Mouse (Mus musculus): ENCODE measurements around the gene Kctd7. TPM values are rescaled to one million over a fixed set of nuclear protein-coding genes. Genes with fewer than 3 reads are reported as not detected.

Kctd7 gene
- polyA plus RNA-seq, 1 experiment from 2014 or later = 5.4 TPM

DNA sequence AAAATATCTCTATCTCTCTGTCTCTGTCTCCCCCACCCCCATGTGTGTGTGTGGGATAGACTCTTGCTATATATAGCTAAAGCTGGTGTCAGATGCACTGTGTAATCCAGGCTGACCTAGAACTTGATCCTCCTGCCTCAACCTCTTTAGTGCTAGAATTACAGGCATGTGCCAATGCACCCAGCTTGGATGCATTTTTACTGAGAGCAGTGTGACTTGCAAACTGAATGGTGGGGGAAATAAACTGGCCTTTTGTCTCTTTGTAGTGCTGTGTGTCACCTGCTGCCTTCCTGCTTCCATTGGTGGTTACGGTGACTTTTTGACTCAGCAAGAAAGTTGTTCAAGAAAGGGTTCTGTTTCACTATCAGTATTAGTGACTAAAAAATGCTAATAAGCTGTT is 51.6 kb downstream of the Kctd7 start:
- Histone ChIP-seq H3K27ac (no peak overlapping the region), H3K4me2 (no peak overlapping the region), H3K4me1 (0 out of 2 replicates have a peak, but pooled peaks cover 4% of the 10 kb centered on the region), H3K9me3 (no peaks in the 10 kb centered on the region), H3K9ac (no peak overlapping the region), H3K4me3 (replicated peaks) (no peak overlapping the region), H3K27me3 (replicated peaks) (no peaks in the 10 kb centered on the region), H3K36me3 (peaks cover 28% of the 10 kb centered on the region)
- no peak for ATAC-seq (ENCODE audit: insufficient read depth, low FRiP score, low read depth)
- 84% methylated on average over 1 of the region's 1 CpGs for WGBS

DNA sequence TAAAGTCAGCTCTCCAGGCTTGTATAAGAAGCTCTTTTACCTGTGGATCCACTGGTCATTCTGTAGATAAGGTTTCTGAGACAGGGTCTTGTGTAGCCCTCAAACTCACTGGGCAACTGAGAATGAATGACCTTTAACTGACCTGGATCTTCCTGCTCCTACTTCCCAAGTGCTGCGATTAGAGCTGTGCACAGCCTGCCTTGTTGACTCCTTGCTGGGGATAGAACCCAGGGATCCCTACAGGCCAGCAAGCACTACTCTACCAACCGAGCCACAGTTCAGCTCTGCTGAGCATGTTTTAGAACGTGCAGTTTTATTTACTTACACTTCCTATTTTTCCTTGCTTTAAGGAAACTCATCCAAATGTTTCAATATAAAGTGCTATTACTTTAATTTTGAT is 52.8 kb downstream of the Kctd7 start:
- 73% methylated on average over 3 of the region's 3 CpGs for WGBS
- H3K4me3 ChIP-seq (replicated peaks) = no peak overlapping the region
- H3K4me1 ChIP-seq = no peaks in the 10 kb centered on the region
- no peaks in the 10 kb centered on the region for H3K9me3 ChIP-seq
- no peaks in the 10 kb centered on the region for H3K27me3 ChIP-seq (replicated peaks)
- ATAC-seq (ENCODE audit: insufficient read depth, low FRiP score, low read depth) = no peak
- no peak overlapping the region for H3K4me2 ChIP-seq
- H3K9ac ChIP-seq = no peak overlapping the region
- H3K27ac ChIP-seq = no peak overlapping the region
- H3K36me3 ChIP-seq = peaks cover 28% of the 10 kb centered on the region

DNA sequence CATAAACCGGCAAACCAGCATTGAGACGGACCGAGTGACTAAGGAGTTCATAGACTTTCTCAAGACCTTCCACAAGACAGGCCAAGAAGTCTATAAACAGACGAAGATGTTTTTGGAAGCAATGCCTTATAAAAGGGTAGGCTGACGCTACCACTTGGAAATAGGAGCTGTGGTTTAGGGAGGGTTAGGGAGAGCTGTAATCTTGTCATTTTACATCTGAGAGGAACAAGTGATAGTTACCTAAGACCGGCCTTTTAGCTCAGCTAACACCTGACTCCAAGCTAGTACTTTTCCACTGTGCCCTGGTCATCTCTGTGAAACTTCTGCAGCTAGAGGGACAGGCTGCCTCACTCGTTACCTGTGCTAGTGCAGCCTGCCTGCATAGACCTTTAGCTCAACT is 53.3 kb downstream of the Kctd7 start:
- Histone ChIP-seq H3K4me2 (no peak overlapping the region), H3K36me3 (peaks cover 28% of the 10 kb centered on the region), H3K27me3 (replicated peaks) (no peaks in the 10 kb centered on the region), H3K4me3 (replicated peaks) (no peak overlapping the region), H3K27ac (no peak overlapping the region), H3K9ac (no peak overlapping the region), H3K4me1 (no peaks in the 10 kb centered on the region), H3K9me3 (no peaks in the 10 kb centered on the region)
- 89% methylated on average over 7 of the region's 7 CpGs for WGBS
- ATAC-seq (ENCODE audit: insufficient read depth, low FRiP score, low read depth) = no peak

GRCm38 (mm10) chr5:130200233-130201029 is 55.8 kb downstream of the Kctd7 start:
- Histone ChIP-seq H3K9me3 (no peaks in the 10 kb centered on the region), H3K4me2 (no peak overlapping the region), H3K36me3 (peaks cover 16% of the 10 kb centered on the region), H3K9ac (no peak overlapping the region), H3K27me3 (replicated peaks) (no peaks in the 10 kb centered on the region), H3K4me3 (replicated peaks) (no peak overlapping the region), H3K27ac (no peak overlapping the region), H3K4me1 (no peaks in the 10 kb centered on the region)
- ATAC-seq (ENCODE audit: insufficient read depth, low FRiP score, low read depth) = no peak
- WGBS = 83% methylated on average over 10 of the region's 10 CpGs

DNA sequence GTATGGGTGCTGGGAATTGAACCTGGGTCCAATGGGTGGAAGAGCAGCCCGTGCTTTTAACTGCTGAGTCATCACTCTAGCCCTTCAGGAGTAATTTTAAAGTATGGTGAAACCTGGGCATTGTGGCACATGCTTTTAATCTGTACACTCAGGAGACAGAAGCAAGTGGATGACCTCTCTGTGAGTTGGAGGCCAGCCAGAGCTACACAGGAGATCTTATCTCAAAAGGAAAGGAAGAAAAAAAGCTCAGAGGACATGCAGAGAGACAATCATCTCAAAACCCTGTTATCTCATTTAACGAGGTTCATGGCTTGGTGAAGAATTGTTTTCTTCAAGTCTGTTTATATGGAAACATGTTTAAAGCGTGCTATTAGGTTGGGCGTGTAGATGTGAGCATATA is 59.3 kb downstream of the Kctd7 start:
- no peak overlapping the region for H3K27ac ChIP-seq
- H3K9ac ChIP-seq = no peak overlapping the region
- ATAC-seq (ENCODE audit: insufficient read depth, low FRiP score, low read depth) = no peak
- 81% methylated on average over 4 of the region's 4 CpGs for WGBS
- no peak overlapping the region for H3K4me3 ChIP-seq (replicated peaks)
- H3K4me1 ChIP-seq = no peaks in the 10 kb centered on the region
- peaks cover 8% of the 10 kb centered on the region for H3K36me3 ChIP-seq
- no peak overlapping the region for H3K4me2 ChIP-seq
- H3K27me3 ChIP-seq (replicated peaks) = no peaks in the 10 kb centered on the region
- H3K9me3 ChIP-seq = no peaks in the 10 kb centered on the region

- no peak for ATAC-seq (ENCODE audit: insufficient read depth, low FRiP score, low read depth)
- Histone ChIP-seq H3K4me2 (no peak overlapping the region), H3K4me3 (replicated peaks) (no peak overlapping the region), H3K36me3 (peaks cover 14% of the 10 kb centered on the region), H3K27me3 (replicated peaks) (no peaks in the 10 kb centered on the region), H3K9me3 (no peaks in the 10 kb centered on the region), H3K27ac (no peak overlapping the region), H3K4me1 (no peaks in the 10 kb centered on the region), H3K9ac (no peak overlapping the region)
- 79% methylated on average over 6 of the region's 6 CpGs for WGBS
Observed at GRCm38 (mm10) chr5:130204560-130204959, 59.9 kb downstream of the Kctd7 start.

Other genes with a start within 250 kb of the Kctd7 start
- gene Zbed5, start 249.1 kb upstream of the Kctd7 start, polyA plus RNA-seq (2015; fragmentation: Nextera tagmentation; extraction: Ambion mirVana) = 3.1 and 3.5 TPM in 2 replicates
- 0.09 and 0.10 TPM in 2 replicates for gene Phkg1, start 246.3 kb upstream of the Kctd7 start, polyA plus RNA-seq (2015; fragmentation: Nextera tagmentation; extraction: Ambion mirVana)
- gene Nupr1l, start 236.3 kb upstream of the Kctd7 start, polyA plus RNA-seq (2015; fragmentation: Nextera tagmentation; extraction: Ambion mirVana) = 2.7 and 3.2 TPM in 2 replicates
- 24.5 and 28.0 TPM in 2 replicates for gene Vkorc1l1, start 202.9 kb upstream of the Kctd7 start, polyA plus RNA-seq (2015; fragmentation: Nextera tagmentation; extraction: Ambion mirVana)
- 68.3 and 76.5 TPM in 2 replicates for gene Gusb, start 141.8 kb upstream of the Kctd7 start, polyA plus RNA-seq (2015; fragmentation: Nextera tagmentation; extraction: Ambion mirVana)
- 49.1 and 50.1 TPM in 2 replicates for gene Asl, start 115.6 kb upstream of the Kctd7 start, polyA plus RNA-seq (2015; fragmentation: Nextera tagmentation; extraction: Ambion mirVana)
- gene Crcp, start 115.6 kb upstream of the Kctd7 start, polyA plus RNA-seq (2015; fragmentation: Nextera tagmentation; extraction: Ambion mirVana) = 31.6 and 33.1 TPM in 2 replicates
- 70.1 and 77.3 TPM in 2 replicates for gene Tpst1, start 71.5 kb upstream of the Kctd7 start, polyA plus RNA-seq (2015; fragmentation: Nextera tagmentation; extraction: Ambion mirVana)
- 26.6 and 29.2 TPM in 2 replicates for gene Rabgef1, start 26.9 kb downstream of the Kctd7 start, polyA plus RNA-seq (2015; fragmentation: Nextera tagmentation; extraction: Ambion mirVana)
- gene Tmem248, start 72.2 kb downstream of the Kctd7 start, polyA plus RNA-seq (2015; fragmentation: Nextera tagmentation; extraction: Ambion mirVana) = 37.3 and 43.1 TPM in 2 replicates
- 69.4 and 70.7 TPM in 2 replicates for gene Sbds, start 110.7 kb downstream of the Kctd7 start, polyA plus RNA-seq (2015; fragmentation: Nextera tagmentation; extraction: Ambion mirVana)
- 22.6 and 23.4 TPM in 2 replicates for gene Tyw1, start 110.8 kb downstream of the Kctd7 start, polyA plus RNA-seq (2015; fragmentation: Nextera tagmentation; extraction: Ambion mirVana)
- gene Caln1, start 224.6 kb downstream of the Kctd7 start, polyA plus RNA-seq (2015; fragmentation: Nextera tagmentation; extraction: Ambion mirVana) = 0.05 and 0.06 TPM in 2 replicates
- not detected in 2 replicates for gene A330070K13Rik, start 239.8 kb downstream of the Kctd7 start, polyA plus RNA-seq (2015; fragmentation: Nextera tagmentation; extraction: Ambion mirVana)

All from stomach, embryonic 15.5 days (tissue).